Mouse (Mus musculus) embryonic facial prominence, embryonic 11.5 days (tissue): ENCODE data around the gene Rbfox3. TPM values are rescaled to one million over a fixed set of nuclear protein-coding genes. Genes with fewer than 3 reads are reported as not detected.

ENCODE experiments used
- ATAC-seq: fragments of 200-750 bp; cut with Nextera tagmentation; replicated peaks from 2 replicates; pipeline ENCODE4 v1.8.0; 2017; ENCODE audit warnings: low read depth; ENCODE audit not compliant: insufficient number of reproducible peaks, low FRiP score, low TSS enrichment
- DNase-seq: peaks from one replicate; pipeline ENCODE4 v3.0.0-alpha.2; 2015; ENCODE audit warnings: low spot score
- H3K27ac ChIP-seq: fragments of 300-500 bp; sonication (generic); replicated peaks from 2 replicates; pipeline ENCODE4 v1.5.1; 2014; ENCODE audit warnings: mild to moderate bottlenecking, low read depth, low read length, control low read depth
- H3K27me3 ChIP-seq: fragments of 300-500 bp; sonication (generic); 2 replicates; pipeline ENCODE4 v1.6.1; 2014; ENCODE audit warnings: mild to moderate bottlenecking, low read length, moderate library complexity, mixed read lengths; ENCODE audit not compliant: control insufficient read depth, insufficient read depth
- H3K36me3 ChIP-seq: fragments of 300-500 bp; sonication (generic); replicated peaks from 2 replicates; pipeline ENCODE4 v1.6.1; 2014; ENCODE audit warnings: low read depth, mild to moderate bottlenecking, low read length, moderate library complexity, mixed read lengths; ENCODE audit not compliant: control insufficient read depth, insufficient read depth
- H3K4me1 ChIP-seq: fragments of 300-500 bp; sonication (generic); 2 replicates; pipeline ENCODE4 v1.6.1; 2014; ENCODE audit warnings: low read length, mixed read lengths; ENCODE audit not compliant: control insufficient read depth, insufficient read depth
- H3K4me2 ChIP-seq: fragments of 300-500 bp; sonication (generic); 2 replicates; pipeline ENCODE4 v1.6.1; 2014; ENCODE audit warnings: low read depth, mild to moderate bottlenecking, control low read depth, low read length, moderate library complexity
- H3K4me3 ChIP-seq: fragments of 300-500 bp; sonication (generic); 2 replicates; pipeline ENCODE4 v1.5.1; 2014; ENCODE audit warnings: low read depth, low read length, control low read depth
- H3K9ac ChIP-seq: fragments of 300-500 bp; sonication (generic); replicated peaks from 2 replicates; pipeline ENCODE4 v1.6.1; 2014; ENCODE audit warnings: mild to moderate bottlenecking, control low read depth, low read length
- H3K9me3 ChIP-seq: fragments of 300-500 bp; sonication (generic); replicated peaks from 2 replicates; pipeline ENCODE4 v1.6.1; 2016; ENCODE audit warnings: mild to moderate bottlenecking, low read length, inconsistent platforms, mixed read lengths; ENCODE audit not compliant: control insufficient read depth
- WGBS: fragments of 180-500 bp; shearing (Covaris S2); extraction: QIAGEN DNeasy Blood & Tissue Kit; methylation state at CpG from one replicate; pipeline ENCODE4 v1.1.7; 2014; 5-methylcytosine and 5-hydroxymethylcytosine counted together
- polyA plus RNA-seq: library from polyadenylated mRNA; unstranded; fragments of >200 nt; fragmentation: Nextera tagmentation; extraction: Ambion mirVana; gene quantifications from 2 replicates; pipeline ENCODE4 v1.2.1, GENCODE M21; 2014

Rbfox3 gene
- polyA plus RNA-seq, 1 experiment from 2014 or later, result 2.5 TPM

DNA sequence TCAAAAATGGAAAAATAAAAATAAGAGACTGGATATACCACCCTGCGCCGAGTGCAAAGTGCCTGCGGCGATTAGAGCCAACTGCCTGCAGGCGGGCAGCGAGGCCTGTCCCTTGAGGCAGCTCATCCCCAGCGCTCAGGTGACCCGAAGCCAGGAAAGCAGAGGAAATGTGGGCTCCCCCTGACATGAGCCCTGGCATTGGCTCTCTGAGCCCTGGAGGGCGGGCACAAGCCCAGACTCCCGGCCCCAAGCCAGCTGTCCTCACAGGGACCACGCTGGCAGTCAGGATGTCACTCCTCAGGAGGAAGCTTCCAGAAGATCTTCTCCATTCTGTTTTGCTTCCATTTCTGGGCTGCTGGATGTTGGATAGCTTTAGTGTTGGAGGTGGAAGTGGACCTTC lies 53.1 kb downstream of the Rbfox3 start:
- no peak overlapping the region for H3K4me3 ChIP-seq
- no peaks in the 10 kb centered on the region for H3K27me3 ChIP-seq
- no peak overlapping the region for H3K4me2 ChIP-seq
- WGBS, result 77% methylated on average over 11 of the region's 11 CpGs
- H3K27ac ChIP-seq, result no peak overlapping the region
- no peak overlapping the region for H3K9ac ChIP-seq
- no peaks in the 10 kb centered on the region for H3K36me3 ChIP-seq
- no peak for ATAC-seq
- no peaks in the 10 kb centered on the region for H3K4me1 ChIP-seq
- H3K9me3 ChIP-seq, result no peaks in the 10 kb centered on the region
- DNase-seq, result no peak

DNA sequence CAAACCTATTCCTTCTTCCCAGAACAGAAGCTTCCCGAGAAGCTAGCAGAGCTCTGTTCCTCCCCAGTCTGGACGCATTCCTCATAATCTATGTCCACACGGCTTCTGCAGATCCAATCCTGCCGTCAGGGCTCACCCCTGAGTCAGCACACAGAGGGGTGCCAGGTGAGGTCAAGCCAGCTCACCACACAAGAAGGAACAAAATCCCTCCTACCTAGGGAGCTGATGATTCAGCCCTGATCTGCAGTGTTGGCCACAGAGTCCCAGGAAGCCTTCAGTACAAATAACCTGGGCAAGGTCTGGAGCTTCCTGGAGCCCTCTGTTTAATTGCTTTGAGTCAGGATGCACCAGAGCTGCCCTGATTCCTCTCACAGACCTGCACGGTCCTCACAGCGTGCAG lies 60.0 kb downstream of the Rbfox3 start:
- H3K4me3 ChIP-seq, result no peak overlapping the region
- H3K9ac ChIP-seq, result no peak overlapping the region
- no peaks in the 10 kb centered on the region for H3K4me1 ChIP-seq
- DNase-seq, result no peak
- H3K27ac ChIP-seq, result no peak overlapping the region
- no peaks in the 10 kb centered on the region for H3K27me3 ChIP-seq
- H3K9me3 ChIP-seq, result no peaks in the 10 kb centered on the region
- 80% methylated on average over 6 of the region's 6 CpGs for WGBS
- H3K36me3 ChIP-seq, result no peaks in the 10 kb centered on the region
- no peak overlapping the region for H3K4me2 ChIP-seq
- ATAC-seq, result no peak

DNA sequence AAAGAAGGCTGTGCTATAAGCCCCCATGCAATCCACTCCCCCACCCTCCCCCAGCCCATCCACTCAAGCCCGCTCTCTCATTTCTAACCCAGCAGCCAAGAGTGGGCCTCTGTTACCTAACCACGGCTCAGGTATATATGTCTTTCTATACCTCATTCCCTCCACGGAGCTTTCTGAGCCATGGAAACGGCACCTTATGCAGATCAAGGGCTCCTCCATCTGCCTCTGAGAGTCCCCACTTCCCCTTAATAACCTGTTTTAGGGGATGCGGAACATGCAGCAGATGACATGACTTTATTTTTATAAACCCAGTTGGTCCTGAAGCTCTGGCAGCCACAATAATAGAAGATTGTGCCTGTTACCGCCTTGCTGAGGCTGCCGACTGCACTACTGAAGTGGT lies 63.4 kb downstream of the Rbfox3 start:
- WGBS, result 87% methylated on average over 7 of the region's 7 CpGs
- no peak overlapping the region for H3K4me3 ChIP-seq
- H3K27ac ChIP-seq, result no peak overlapping the region
- no peaks in the 10 kb centered on the region for H3K9me3 ChIP-seq
- H3K4me2 ChIP-seq, result no peak overlapping the region
- no peak overlapping the region for H3K9ac ChIP-seq
- no peaks in the 10 kb centered on the region for H3K36me3 ChIP-seq
- no peaks in the 10 kb centered on the region for H3K27me3 ChIP-seq
- no peak for ATAC-seq
- DNase-seq, result no peak
- no peaks in the 10 kb centered on the region for H3K4me1 ChIP-seq

DNA sequence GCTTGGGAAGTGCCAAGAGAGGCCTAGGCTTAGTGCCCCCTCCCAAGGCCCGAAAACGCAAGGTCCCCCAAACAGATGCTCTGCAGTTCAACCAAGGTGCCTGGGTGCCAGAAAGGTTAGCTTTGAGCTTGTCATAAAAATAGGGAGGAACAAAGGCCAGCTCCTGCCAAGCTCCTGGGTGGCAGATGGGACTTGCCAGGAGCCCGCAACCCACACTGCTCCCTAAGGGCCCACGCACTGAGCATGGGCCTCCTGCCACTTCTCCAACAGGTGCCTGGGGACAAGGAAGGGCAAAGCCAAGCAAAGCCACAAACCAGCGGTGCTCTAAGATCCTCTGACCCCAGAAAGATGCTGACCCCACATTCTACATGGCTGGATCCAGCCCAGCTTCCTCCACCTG lies 70.4 kb downstream of the Rbfox3 start:
- Histone ChIP-seq H3K27me3 (no peaks in the 10 kb centered on the region), H3K27ac (no peak overlapping the region), H3K9me3 (no peaks in the 10 kb centered on the region), H3K36me3 (no peaks in the 10 kb centered on the region), H3K4me2 (no peak overlapping the region), H3K4me3 (no peak overlapping the region), H3K4me1 (no peaks in the 10 kb centered on the region), H3K9ac (no peak overlapping the region)
- no peak for DNase-seq
- 84% methylated on average over 5 of the region's 5 CpGs for WGBS
- no peak for ATAC-seq

DNA sequence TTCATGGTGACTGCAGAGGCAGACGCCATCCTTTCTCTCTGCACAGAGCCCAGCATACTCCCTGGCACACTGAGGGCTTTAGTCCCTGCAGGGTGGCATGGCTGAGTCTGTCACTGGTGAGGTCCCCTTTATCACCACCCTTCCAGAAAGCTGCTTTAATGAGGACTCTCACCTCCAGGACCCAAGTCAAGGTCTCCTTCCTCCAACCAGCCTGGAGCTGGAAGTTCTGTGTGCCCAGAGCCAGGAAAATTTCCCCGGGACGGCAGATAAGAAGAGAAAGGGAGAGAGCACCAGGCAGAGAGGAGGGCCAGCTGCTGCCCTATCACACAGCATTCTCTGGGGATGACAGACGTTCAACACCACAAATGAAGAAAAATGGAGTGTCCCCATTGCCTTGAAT lies 73.2 kb downstream of the Rbfox3 start:
- Histone ChIP-seq H3K4me2 (no peak overlapping the region), H3K9me3 (no peaks in the 10 kb centered on the region), H3K4me3 (no peak overlapping the region), H3K4me1 (no peaks in the 10 kb centered on the region), H3K27ac (no peak overlapping the region), H3K36me3 (no peaks in the 10 kb centered on the region), H3K27me3 (no peaks in the 10 kb centered on the region), H3K9ac (no peak overlapping the region)
- no peak for ATAC-seq
- 62% methylated on average over 4 of the region's 4 CpGs for WGBS
- DNase-seq, result no peak

DNA sequence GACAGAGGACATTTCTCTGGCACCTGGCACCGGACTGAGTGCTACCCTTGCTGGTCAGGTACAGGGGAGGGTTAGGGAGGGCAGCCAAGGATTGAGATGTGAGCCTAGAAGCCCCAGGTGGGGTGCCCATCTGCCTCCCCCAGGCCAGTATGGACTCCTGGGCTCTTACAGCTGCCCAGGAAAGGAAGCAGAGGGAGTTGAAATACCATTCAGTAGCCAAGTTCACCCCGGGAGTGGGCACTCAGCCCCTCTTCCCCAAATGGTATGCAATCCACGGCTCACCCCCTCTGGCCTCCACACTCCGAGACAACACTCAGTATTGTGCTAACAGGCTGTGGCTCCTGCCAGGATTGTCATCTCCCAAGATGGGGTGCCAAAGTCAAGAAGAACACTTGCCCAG lies 74.5 kb downstream of the Rbfox3 start:
- no peak overlapping the region for H3K27ac ChIP-seq
- H3K4me1 ChIP-seq, result no peaks in the 10 kb centered on the region
- H3K4me3 ChIP-seq, result no peak overlapping the region
- DNase-seq (no peak), ATAC-seq (no peak)
- no peak overlapping the region for H3K9ac ChIP-seq
- H3K4me2 ChIP-seq, result no peak overlapping the region
- 71% methylated on average over 4 of the region's 4 CpGs for WGBS
- H3K36me3 ChIP-seq, result no peaks in the 10 kb centered on the region
- no peaks in the 10 kb centered on the region for H3K9me3 ChIP-seq
- no peaks in the 10 kb centered on the region for H3K27me3 ChIP-seq

DNA sequence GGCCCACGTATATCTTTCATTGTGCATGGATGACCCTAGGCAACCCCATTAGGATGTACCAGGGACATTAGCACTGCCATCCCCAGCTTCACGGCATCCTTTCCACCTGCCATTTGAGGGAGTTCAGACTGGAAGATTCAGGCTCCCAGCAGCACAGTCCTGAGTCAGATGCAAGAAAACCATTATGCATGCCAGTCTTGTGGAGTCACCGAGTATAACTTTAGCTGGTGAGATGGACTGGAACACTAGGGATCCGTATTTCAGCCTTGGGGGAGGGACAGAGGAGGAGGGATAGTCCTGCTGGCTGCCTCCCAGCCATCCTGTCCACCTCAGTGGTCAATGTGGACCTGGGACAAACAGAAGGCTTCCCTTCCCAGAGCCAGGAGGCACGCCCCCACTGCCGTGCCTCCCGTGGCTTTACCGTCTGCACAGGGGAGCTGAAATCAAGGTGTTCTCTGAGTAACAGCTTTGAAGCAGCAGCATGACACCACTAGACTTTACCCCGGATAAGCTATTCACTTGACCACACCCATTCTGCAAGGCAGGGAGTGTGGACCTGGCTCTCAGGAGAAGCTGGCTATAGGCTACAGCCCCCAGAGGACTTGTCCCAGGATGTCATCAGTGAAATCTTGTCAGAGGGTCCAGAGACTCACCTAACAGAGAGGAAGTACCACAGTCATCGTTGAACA lies 78.5 kb downstream of the Rbfox3 start:
- no peak overlapping the region for H3K4me2 ChIP-seq
- no peaks in the 10 kb centered on the region for H3K9me3 ChIP-seq
- no peaks in the 10 kb centered on the region for H3K27me3 ChIP-seq
- no peak overlapping the region for H3K4me3 ChIP-seq
- no peaks in the 10 kb centered on the region for H3K4me1 ChIP-seq
- no peaks in the 10 kb centered on the region for H3K36me3 ChIP-seq
- 77% methylated on average over 10 of the region's 10 CpGs for WGBS
- H3K9ac ChIP-seq, result no peak overlapping the region
- DNase-seq (no peak), ATAC-seq (no peak)
- H3K27ac ChIP-seq, result no peak overlapping the region

DNA sequence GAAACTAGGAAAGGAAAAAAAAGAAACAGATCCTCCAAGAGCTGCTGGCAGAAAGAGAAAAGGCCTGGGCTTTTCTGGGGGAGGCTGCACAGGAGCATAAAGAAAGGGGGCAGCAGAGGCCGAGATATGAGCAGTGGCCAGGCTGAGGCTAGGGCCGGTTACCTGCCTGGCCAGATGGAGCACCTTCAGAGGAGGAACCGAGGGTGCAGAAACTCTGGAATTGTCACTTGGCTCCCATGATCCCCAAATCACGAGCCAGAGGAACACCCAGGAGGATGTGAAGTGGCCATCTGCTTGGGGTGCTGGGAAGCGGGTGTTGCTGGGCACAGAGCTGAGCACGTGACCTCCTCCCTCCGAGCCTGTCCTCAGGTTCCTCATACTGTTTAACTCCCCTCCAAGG lies 79.7 kb downstream of the Rbfox3 start:
- no peaks in the 10 kb centered on the region for H3K4me1 ChIP-seq
- ATAC-seq (no peak), DNase-seq (no peak)
- H3K9me3 ChIP-seq, result no peaks in the 10 kb centered on the region
- H3K36me3 ChIP-seq, result no peaks in the 10 kb centered on the region
- 70% methylated on average over 7 of the region's 7 CpGs for WGBS
- no peak overlapping the region for H3K4me3 ChIP-seq
- no peak overlapping the region for H3K4me2 ChIP-seq
- no peak overlapping the region for H3K27ac ChIP-seq
- no peaks in the 10 kb centered on the region for H3K27me3 ChIP-seq
- H3K9ac ChIP-seq, result no peak overlapping the region
